Mouse (Mus musculus) spleen, embryonic (tissue): ENCODE measurements around the gene Mrpl51.

Source experiments
- CTCF ChIA-PET: fragments of 350-600 bp; sonication (Branson Sonifier 250); formaldehyde crosslinking; loops from one replicate; lab custom pipeline; 2022; lab: Charles Lee

Mrpl51 gene

DNA sequence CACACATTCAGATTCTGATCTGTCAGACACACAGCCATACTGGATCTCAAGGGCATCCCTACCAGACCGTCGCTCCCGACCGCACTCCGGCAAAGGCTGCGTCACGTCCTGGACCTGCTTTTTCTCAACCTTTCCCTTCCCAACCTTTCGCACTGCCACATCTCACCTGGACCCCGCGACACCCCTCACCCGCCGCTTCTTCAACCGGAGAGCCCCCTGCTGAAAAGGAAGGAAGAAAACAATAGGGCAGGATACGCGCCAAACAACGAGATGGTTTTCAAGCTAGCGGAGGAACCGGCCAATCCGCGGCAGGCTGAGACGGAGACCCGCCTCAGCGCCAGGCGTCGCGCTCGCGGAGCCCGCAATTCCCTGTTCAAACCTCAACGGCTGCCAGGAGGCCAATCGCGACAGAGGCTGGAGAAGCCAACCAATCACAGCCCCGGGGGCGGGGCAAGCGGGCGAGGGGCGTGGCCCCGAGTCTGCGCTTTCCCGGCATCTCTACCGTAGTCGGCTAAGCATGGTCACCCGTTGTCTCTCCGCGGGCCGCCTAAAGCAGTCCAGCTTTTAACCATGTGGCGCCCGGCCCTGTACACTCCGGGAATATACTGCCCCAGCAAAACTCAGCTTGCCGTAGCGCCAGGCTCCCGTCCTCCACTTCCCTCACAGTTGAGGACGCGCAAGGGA is at the start of gene Mrpl51, which contains the start of gene Ncapd2:
Gene Mrpl51 (plus strand): TSS at position 470 of the 684 bp plus-strand sequence.
Gene Ncapd2 (minus strand): TSS at position 370 of the 684 bp plus-strand sequence.
- CTCF ChIA-PET = interaction anchor here (0.9 kb wide), 1 partner anchor 24 kb away, joined by 3 read pairs; the partner anchor contains the start of gene Vamp1

- CTCF ChIA-PET = interaction anchor here (0.6 kb wide), 1 partner anchor 90 kb away, joined by 7 read pairs; no protein-coding TSS in a partner anchor
Observed at GRCm38 (mm10) chr6:125142436-125142835, 49.2 kb upstream of the Mrpl51 start.

GRCm38 (mm10) chr6:125143128-125143527 is 48.5 kb upstream of the Mrpl51 start:
- CTCF ChIA-PET = no interaction called here

- CTCF ChIA-PET = no interaction called here
Observed at GRCm38 (mm10) chr6:125143904-125144303, 47.7 kb upstream of the Mrpl51 start.

GRCm38 (mm10) chr6:125145001-125145400 is 46.6 kb upstream of the Mrpl51 start, which contains the start of gene Iffo1:
Gene Iffo1 (plus strand): TSS chr6:125145241.
- CTCF ChIA-PET = no interaction called here

- CTCF ChIA-PET = no interaction called here
Observed at GRCm38 (mm10) chr6:125145479-125145951, 46.1 kb upstream of the Mrpl51 start.

DNA sequence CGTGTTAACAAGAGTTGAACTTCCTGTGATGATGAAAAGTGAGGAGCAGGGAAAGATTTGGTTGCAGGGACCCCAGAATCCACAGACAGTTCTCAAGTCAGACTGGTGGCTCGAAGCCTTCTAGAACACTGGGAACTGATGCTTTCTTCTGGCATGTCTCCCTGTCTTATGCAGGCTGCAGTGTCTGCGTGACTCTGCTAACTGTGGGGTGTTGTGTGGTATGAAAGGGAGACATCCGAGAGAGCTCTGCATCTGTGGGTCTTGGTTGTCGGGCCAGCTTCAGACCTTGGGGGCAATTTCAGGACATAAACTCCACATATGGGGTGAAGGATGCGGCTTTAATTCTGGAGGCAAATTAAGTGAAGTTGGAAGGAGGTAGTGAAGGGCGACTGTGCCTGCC is 45.5 kb upstream of the Mrpl51 start:
- CTCF ChIA-PET = no interaction called here

- CTCF ChIA-PET = no interaction called here
Observed at GRCm38 (mm10) chr6:125146797-125147196, 44.8 kb upstream of the Mrpl51 start.

DNA sequence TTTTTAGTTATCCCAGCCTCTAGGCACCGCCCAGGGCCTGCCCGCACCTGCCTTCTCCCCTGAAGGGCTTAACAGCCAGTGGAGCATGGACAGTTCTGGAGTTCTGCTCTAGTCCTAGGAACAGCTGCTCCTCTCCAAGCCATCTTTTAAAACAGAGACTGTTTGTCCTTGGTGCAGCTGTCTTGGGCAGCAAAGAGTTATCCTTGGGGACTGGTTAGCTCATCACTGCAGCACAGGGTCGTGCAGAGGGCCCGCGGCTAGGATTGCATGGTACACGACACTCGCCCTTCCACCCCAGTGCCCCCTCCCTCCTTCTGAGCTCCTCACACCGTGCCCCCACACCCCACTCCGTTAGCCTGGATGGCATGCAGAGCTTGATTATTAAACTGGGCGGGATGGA is 44.3 kb upstream of the Mrpl51 start:
- CTCF ChIA-PET = no interaction called here

DNA sequence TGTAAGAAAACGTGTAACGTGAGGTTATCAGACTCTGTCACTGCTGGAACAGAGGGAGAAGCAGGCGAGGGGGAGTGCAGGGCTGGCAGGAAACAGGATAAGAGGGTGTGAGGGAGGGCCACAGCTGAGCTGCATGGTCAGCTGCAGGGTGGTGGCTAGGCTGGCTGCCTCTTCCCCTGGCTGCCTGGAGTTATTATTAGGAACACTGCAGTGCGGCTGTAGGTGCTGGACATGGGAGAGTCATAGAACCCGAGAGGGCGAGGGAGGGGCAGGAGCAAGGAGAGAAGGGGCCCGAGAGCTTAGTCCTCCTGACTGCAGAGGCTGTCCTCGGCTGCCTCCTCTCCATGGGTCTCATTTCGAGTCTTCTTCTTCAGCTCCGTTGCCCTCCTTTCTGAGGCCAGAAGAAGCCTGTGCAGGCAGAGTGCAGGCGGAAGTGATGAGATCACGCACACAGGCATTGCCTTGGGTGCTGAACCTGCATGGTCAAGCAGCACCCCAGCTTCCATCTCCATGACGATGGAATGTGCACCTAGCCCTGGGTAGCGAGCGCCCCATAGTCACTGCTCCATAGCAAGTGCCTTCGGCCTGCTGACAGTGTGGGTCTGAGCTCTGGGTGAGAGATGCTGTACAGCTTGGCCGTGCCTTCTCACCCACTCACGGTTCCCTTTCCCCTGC is 43.2 kb upstream of the Mrpl51 start:
- CTCF ChIA-PET = no interaction called here

DNA sequence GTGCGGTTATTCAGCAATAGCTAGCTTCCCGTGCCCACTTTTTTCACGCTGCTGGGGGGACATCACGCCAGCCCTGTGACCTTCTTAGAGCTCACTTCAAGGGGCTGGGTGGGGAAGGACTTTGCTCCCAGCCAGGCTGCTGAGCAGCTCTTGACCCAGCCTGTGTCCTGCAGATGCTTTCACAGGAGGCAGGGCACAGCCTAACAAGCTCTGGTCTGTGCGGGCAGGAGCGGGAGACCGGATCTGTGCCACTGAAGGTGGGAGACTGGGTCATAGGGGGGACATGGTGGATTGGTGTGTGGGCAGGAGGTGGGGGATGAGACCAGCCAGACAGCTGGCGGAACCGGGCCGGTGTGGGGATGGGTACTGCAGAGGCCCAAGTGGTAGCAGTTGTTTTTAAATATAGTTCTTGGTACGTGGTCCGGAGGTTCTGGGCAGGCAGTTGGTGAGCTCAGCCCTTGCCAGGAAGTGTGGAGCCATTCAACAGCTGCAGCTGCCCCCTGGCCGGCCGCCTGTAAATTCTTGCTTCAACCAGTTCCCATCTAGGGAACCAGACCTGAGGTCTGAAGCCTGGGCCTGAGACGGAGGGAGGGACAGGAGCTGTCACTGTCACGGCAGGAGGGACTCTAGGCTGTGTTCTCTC is 42.6 kb upstream of the Mrpl51 start:
- CTCF ChIA-PET = no interaction called here

GRCm38 (mm10) chr6:125149569-125149950 is 42.0 kb upstream of the Mrpl51 start:
- CTCF ChIA-PET = no interaction called here

DNA sequence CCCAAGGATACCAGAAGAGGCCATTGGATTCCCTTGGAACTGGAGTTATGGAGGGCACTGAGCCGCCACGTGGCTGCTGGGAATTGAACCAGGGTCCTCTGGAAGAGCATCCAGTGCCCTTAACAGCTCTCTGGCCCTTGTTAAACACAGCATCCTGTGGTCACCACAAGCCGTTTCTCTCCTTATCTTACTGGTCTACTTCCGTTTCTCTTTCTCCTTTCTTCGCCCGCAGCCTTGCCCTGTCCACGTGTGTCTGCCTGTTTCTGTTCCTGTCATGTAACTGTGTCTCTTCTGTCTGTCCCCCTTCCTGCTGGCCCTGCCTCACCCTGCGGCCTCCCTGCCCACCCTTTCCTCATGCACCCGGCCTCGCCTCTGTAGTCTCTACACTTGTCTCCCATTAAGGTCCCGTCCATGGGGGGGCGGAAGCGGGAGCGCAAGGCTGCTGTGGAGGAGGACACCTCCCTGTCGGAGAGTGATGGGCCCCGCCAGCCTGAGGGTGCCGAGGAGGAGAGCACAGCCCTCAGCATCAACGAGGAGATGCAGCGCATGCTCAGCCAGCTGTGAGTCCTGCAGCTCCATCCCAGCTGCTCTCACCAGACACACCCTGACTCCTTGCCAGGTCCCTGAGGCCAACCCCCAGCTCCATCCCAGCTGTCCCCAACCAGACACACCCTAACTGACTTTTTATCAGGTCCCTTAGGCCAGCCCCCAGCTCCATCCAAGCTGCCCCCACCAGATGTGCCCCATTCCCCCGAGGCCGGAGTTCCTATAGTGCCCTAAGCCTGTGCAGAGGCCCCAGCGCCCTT is 39.2 kb upstream of the Mrpl51 start:
- CTCF ChIA-PET = interaction anchor here (0.6 kb wide), 1 partner anchor 114 kb away, joined by 3 read pairs; no protein-coding TSS in a partner anchor

DNA sequence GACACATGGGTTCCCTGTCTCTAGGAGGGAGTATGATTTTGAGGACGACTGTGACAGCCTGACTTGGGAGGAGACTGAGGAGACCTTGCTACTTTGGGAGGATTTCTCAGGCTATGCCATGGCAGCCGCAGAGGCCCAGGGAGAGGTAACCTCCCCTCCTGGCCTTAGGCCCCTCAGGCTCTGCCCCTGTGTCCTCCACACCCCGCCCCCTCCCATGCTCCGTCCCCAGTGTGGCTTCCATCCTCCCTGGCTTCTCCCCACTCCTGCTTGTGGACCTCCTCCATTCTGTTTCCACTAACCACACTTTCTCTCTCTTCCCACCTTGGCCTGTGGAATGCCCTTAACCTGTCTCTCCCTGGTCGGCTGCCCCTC is 38.6 kb upstream of the Mrpl51 start:
- CTCF ChIA-PET = no interaction called here

- CTCF ChIA-PET = no interaction called here
Observed at GRCm38 (mm10) chr6:125153682-125154081, 37.9 kb upstream of the Mrpl51 start.

DNA sequence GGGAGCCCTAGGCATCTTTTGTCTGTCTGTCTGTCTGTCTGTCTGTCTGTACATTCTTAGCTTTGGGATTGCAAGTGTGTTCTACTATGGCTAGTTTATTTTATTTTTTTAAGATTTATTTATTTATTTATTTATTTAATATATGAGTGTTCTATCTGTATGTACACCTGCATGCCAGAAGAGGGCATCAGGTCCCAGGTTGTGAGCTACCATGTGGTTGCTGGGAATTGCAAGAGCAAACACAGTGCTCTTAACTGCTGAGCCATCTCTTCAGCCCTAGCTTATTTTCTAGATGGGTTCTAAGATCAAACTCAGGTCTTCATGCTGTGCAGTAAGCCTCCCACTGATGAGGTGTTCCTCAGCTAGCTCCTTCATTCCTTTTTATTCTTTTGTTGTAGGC is 37.1 kb upstream of the Mrpl51 start:
- CTCF ChIA-PET = no interaction called here

GRCm38 (mm10) chr6:125155262-125155661 is 36.3 kb upstream of the Mrpl51 start:
- CTCF ChIA-PET = no interaction called here

GRCm38 (mm10) chr6:125156491-125156890 is 35.1 kb upstream of the Mrpl51 start:
- CTCF ChIA-PET = no interaction called here

- CTCF ChIA-PET = interaction anchor here (0.7 kb wide), 1 partner anchor 24 kb away, joined by 3 read pairs; no protein-coding TSS in a partner anchor
Observed at GRCm38 (mm10) chr6:125156903-125157614, 34.5 kb upstream of the Mrpl51 start.

GRCm38 (mm10) chr6:125158944-125159492 is 32.6 kb upstream of the Mrpl51 start:
- CTCF ChIA-PET = no interaction called here
